Mouse (Mus musculus) lung, postnatal 0 days (tissue): ENCODE results near the gene Hoxb6.

Experiments
- CTCF ChIP-seq: IDR thresholded peaks from 2 replicates; pipeline ENCODE4 v1.5.1; 2016; ENCODE audit warnings: antibody characterized with exemption, mild to moderate bottlenecking
- EP300 ChIP-seq: IDR thresholded peaks from 2 replicates; pipeline ENCODE4 v1.6.1; 2016; ENCODE audit warnings: antibody characterized with exemption, mild to moderate bottlenecking, control low read depth

DNA sequence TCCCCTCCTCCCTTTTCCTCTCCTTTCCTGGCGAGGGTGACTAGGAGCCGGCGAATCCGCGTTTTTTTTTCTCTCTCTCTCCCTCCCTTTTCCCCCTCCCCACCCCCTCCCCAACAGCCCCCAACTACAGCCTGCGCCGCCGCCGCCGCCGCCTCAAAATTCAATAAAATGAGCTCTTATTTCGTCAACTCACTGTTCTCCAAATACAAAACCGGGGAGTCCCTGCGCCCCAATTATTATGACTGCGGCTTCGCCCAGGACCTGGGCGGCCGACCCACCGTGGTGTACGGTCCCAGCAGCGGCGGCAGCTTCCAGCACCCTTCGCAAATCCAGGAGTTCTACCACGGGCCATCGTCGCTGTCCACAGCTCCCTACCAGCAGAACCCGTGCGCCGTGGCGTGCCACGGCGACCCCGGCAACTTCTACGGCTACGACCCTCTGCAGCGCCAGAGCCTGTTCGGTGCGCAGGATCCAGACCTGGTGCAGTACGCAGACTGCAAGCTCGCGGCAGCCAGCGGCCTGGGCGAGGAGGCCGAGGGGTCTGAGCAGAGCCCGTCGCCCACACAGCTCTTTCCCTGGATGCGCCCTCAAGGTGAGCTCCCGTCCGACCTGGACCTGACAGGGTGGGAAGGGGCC, 9.4 kb upstream of the Hoxb6 start:
- TF ChIP-seq CTCF: no peak
- TF ChIP-seq EP300: no peak
